Mouse (Mus musculus) embryonic facial prominence, embryonic 12.5 days (tissue): ENCODE measurements around the gene Tnr. TPM values are rescaled to one million over a fixed set of nuclear protein-coding genes. Genes with fewer than 3 reads are reported as not detected.

Experiments
- ATAC-seq: fragments of 200-750 bp; cut with Nextera tagmentation; 2 replicates; pipeline ENCODE4 v1.8.0; 2017; ENCODE audit not compliant: insufficient number of reproducible peaks, insufficient read depth, low FRiP score, low TSS enrichment
- H3K27ac ChIP-seq: fragments of 300-500 bp; sonication (generic); 2 replicates; pipeline ENCODE4 v1.5.1; 2016; ENCODE audit warnings: mild to moderate bottlenecking
- H3K27me3 ChIP-seq: fragments of 300-500 bp; sonication (generic); 2 replicates; pipeline ENCODE4 v1.6.1; 2016; ENCODE audit warnings: mild to moderate bottlenecking, moderate library complexity
- H3K36me3 ChIP-seq: fragments of 300-500 bp; sonication (generic); 2 replicates; pipeline ENCODE4 v1.6.1; 2016; ENCODE audit warnings: mild to moderate bottlenecking
- H3K4me1 ChIP-seq: fragments of 300-500 bp; sonication (generic); 2 replicates; pipeline ENCODE4 v1.6.1; 2016
- H3K4me2 ChIP-seq: fragments of 300-500 bp; sonication (generic); replicated peaks from 2 replicates; pipeline ENCODE4 v1.6.1; 2016; ENCODE audit warnings: mild to moderate bottlenecking, moderate library complexity
- H3K4me3 ChIP-seq: fragments of 300-500 bp; sonication (generic); 2 replicates; pipeline ENCODE4 v1.5.1; 2016; ENCODE audit warnings: mild to moderate bottlenecking
- H3K9ac ChIP-seq: fragments of 300-500 bp; sonication (generic); 2 replicates; pipeline ENCODE4 v1.6.1; 2016; ENCODE audit warnings: mild to moderate bottlenecking, moderate library complexity
- H3K9me3 ChIP-seq: fragments of 300-500 bp; sonication (generic); 2 replicates; pipeline ENCODE4 v1.6.1; 2016; ENCODE audit warnings: mild to moderate bottlenecking, moderate library complexity
- WGBS: fragments of 180-500 bp; shearing (Covaris S2); methylation state at CpG from one replicate; pipeline ENCODE4 v1.1.7; 2016; 5-methylcytosine and 5-hydroxymethylcytosine counted together
- polyA plus RNA-seq: library from polyadenylated mRNA; unstranded; fragments of >200 nt; fragmentation: Nextera tagmentation; extraction: Ambion mirVana; gene quantifications from 2 replicates; pipeline ENCODE4 v1.2.1, GENCODE M21; 2016

The Tnr gene
- polyA plus RNA-seq, 1 experiment from 2014 or later = 0.05 TPM

DNA sequence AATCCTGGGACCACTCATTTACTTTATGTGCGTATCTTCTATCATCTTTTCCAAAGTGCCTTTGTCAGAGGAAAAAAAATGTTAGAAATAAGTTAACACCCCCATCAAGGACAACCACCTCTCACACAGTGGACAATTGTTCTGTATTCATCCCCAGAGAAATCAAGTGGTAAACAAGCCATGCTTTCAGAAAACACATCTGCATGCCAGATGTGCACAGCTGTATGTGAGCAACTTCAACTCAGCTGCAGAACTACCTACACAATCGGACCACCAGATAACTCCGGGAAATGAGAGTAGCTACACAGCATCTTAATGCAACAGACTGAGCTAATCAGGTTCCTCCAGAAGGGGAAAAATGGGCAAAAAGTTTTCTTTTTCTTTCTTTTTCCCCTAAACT, 251.6 kb downstream of the Tnr start:
- Histone ChIP-seq H3K4me1 (no peaks in the 10 kb centered on the region; the same call in 1 of the 2 replicates), H3K27me3 (no peaks in the 10 kb centered on the region), H3K9me3 (no peaks in the 10 kb centered on the region), H3K4me2 (no peak overlapping the region), H3K36me3 (no peaks in the 10 kb centered on the region), H3K4me3 (no peak overlapping the region), H3K9ac (no peak overlapping the region), H3K27ac (no peak overlapping the region)
- ATAC-seq = peak; percentile 52; the same call in 1 of the 2 replicates
- 26% methylated on average over 3 of the region's 3 CpGs for WGBS

- H3K4me1 ChIP-seq = no peaks in the 10 kb centered on the region; the same call in 1 of the 2 replicates
- H3K36me3 ChIP-seq = no peaks in the 10 kb centered on the region
- no peak overlapping the region for H3K4me2 ChIP-seq
- no peaks in the 10 kb centered on the region for H3K9me3 ChIP-seq
- no peak for ATAC-seq
- H3K27me3 ChIP-seq = no peaks in the 10 kb centered on the region
- no peak overlapping the region for H3K27ac ChIP-seq
- H3K9ac ChIP-seq = no peak overlapping the region
- 68% methylated on average over 3 of the region's 3 CpGs for WGBS
- no peak overlapping the region for H3K4me3 ChIP-seq
Observed at GRCm38 (mm10) chr1:159777107-159777506, 253.5 kb downstream of the Tnr start.

- no peak for ATAC-seq
- H3K27ac ChIP-seq = no peak overlapping the region
- no peaks in the 10 kb centered on the region; the same call in 1 of the 2 replicates for H3K4me1 ChIP-seq
- H3K36me3 ChIP-seq = no peaks in the 10 kb centered on the region
- no peaks in the 10 kb centered on the region for H3K27me3 ChIP-seq
- WGBS = 78% methylated on average over 3 of the region's 3 CpGs
- H3K9ac ChIP-seq = no peak overlapping the region
- no peak overlapping the region for H3K4me3 ChIP-seq
- no peak overlapping the region for H3K4me2 ChIP-seq
- H3K9me3 ChIP-seq = no peaks in the 10 kb centered on the region
Observed at GRCm38 (mm10) chr1:159779424-159779823, 255.9 kb downstream of the Tnr start.

DNA sequence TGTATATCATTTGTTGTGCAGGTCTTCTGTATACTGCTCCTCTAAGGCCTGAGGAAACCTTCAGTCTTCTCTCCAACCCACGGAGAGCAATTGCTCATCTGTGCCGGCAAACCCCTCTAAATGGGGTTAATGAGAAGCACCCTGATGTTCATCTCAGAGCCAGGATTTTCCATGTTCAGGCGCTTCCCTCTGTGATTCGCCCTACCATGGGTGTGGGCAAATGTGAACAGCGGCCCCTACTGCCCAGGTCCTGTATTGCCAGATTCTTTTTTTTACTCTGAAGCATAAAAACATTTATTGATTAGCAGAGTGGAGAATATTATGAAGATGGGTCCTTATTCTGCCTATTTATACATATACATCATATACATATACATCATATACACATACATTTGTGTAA, 260.3 kb downstream of the Tnr start:
- no peak for ATAC-seq
- 25% methylated on average over 5 of the region's 5 CpGs for WGBS

GRCm38 (mm10) chr1:159788312-159788711, 264.7 kb downstream of the Tnr start:
- no peak for ATAC-seq
- H3K36me3 ChIP-seq = no peaks in the 10 kb centered on the region
- WGBS = 74% methylated on average over 4 of the region's 4 CpGs
- no peak overlapping the region for H3K27ac ChIP-seq
- no peak overlapping the region for H3K9ac ChIP-seq
- no peak overlapping the region for H3K4me2 ChIP-seq
- H3K4me3 ChIP-seq = no peak overlapping the region
- no peaks in the 10 kb centered on the region for H3K27me3 ChIP-seq
- H3K9me3 ChIP-seq = no peaks in the 10 kb centered on the region
- H3K4me1 ChIP-seq = no peaks in the 10 kb centered on the region

More for the DNA sequence above, 260.3 kb downstream of the Tnr start:
- no peaks in the 10 kb centered on the region for H3K9me3 ChIP-seq
- H3K27me3 ChIP-seq = no peaks in the 10 kb centered on the region
- H3K27ac ChIP-seq = no peak overlapping the region
- no peaks in the 10 kb centered on the region for H3K4me1 ChIP-seq
- H3K36me3 ChIP-seq = no peaks in the 10 kb centered on the region
- H3K4me2 ChIP-seq = no peak overlapping the region
- no peak overlapping the region for H3K9ac ChIP-seq
- H3K4me3 ChIP-seq = no peak overlapping the region

- Histone ChIP-seq H3K4me2 (no peak overlapping the region), H3K27me3 (no peaks in the 10 kb centered on the region), H3K9ac (no peak overlapping the region), H3K36me3 (no peaks in the 10 kb centered on the region), H3K27ac (no peak overlapping the region), H3K4me1 (no peaks in the 10 kb centered on the region), H3K4me3 (no peak overlapping the region), H3K9me3 (no peaks in the 10 kb centered on the region)
- ATAC-seq = no peak
- WGBS = 90% methylated on average over 2 of the region's 2 CpGs
Observed at GRCm38 (mm10) chr1:159792546-159792945, 269.0 kb downstream of the Tnr start.

DNA sequence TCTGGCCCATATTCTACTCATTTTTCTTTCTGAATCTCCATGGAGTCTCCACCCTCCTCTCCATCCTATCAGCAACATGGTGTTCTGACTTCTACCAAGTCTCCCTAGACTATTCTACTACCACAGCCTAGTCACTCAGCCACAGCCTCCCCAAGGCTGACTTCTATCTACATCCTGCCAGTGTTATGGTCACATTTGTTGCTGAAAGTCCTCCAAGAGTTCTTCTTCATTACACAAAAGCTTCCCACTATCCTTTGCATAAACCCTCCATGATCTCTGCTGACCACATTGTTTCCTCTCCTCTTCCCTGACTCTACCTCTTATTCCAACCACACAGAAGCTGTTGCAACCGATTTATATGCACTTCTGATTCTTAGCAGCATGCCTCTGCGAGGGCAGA, 272.5 kb downstream of the Tnr start:
- no peaks in the 10 kb centered on the region for H3K9me3 ChIP-seq
- 82% methylated on average over 2 of the region's 2 CpGs for WGBS
- ATAC-seq = no peak
- no peaks in the 10 kb centered on the region for H3K36me3 ChIP-seq
- H3K27ac ChIP-seq = no peak overlapping the region
- no peak overlapping the region for H3K9ac ChIP-seq
- no peaks in the 10 kb centered on the region for H3K4me1 ChIP-seq
- no peaks in the 10 kb centered on the region for H3K27me3 ChIP-seq
- no peak overlapping the region for H3K4me2 ChIP-seq
- H3K4me3 ChIP-seq = no peak overlapping the region

GRCm38 (mm10) chr1:159800366-159800765, 276.8 kb downstream of the Tnr start:
- ATAC-seq = no peak
- Histone ChIP-seq H3K4me2 (no peak overlapping the region), H3K27me3 (no peaks in the 10 kb centered on the region), H3K9ac (no peak overlapping the region), H3K36me3 (no peaks in the 10 kb centered on the region), H3K27ac (no peak overlapping the region), H3K4me1 (no peaks in the 10 kb centered on the region), H3K9me3 (no peaks in the 10 kb centered on the region), H3K4me3 (no peak overlapping the region)
- WGBS = 77% methylated on average over 5 of the region's 5 CpGs

GRCm38 (mm10) chr1:159801753-159802152, 278.2 kb downstream of the Tnr start:
- Histone ChIP-seq H3K9ac (no peak overlapping the region), H3K27ac (no peak overlapping the region), H3K4me3 (no peak overlapping the region), H3K9me3 (no peaks in the 10 kb centered on the region), H3K4me2 (no peak overlapping the region), H3K27me3 (no peaks in the 10 kb centered on the region), H3K4me1 (no peaks in the 10 kb centered on the region), H3K36me3 (no peaks in the 10 kb centered on the region)
- no peak for ATAC-seq
- WGBS = 70% methylated on average over 4 of the region's 4 CpGs

DNA sequence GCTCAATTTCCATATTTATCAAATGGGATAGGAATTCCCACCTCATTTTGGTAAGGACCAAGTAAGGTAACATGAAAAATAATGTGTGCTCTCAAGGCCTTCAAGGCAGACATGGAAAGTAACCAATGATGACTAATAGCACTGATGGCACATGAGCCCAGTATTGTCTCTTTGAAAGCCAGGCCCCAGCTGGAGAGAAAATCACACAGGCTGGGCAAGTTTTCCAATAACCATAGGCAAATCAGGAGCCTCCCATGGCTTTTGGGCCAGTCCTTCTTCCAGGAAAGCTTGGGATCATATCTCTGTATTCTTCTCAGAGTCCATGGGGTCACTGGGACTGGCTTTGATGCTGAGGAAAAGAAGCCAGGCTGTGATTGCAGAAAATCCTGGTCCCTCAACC, 280.1 kb downstream of the Tnr start:
- Histone ChIP-seq H3K4me2 (no peak overlapping the region), H3K4me3 (no peak overlapping the region), H3K9me3 (no peaks in the 10 kb centered on the region), H3K27me3 (no peaks in the 10 kb centered on the region), H3K4me1 (no peaks in the 10 kb centered on the region), H3K36me3 (no peaks in the 10 kb centered on the region), H3K27ac (no peak overlapping the region), H3K9ac (no peak overlapping the region)
- ATAC-seq = no peak

- WGBS = 51% methylated on average over 3 of the region's 3 CpGs
- no peaks in the 10 kb centered on the region for H3K9me3 ChIP-seq
- peaks cover 6% of the 10 kb centered on the region; the same call in 1 of the 2 replicates for H3K4me1 ChIP-seq
- no peaks in the 10 kb centered on the region for H3K36me3 ChIP-seq
- no peak overlapping the region for H3K27ac ChIP-seq
- H3K4me2 ChIP-seq = no peak overlapping the region
- no peak for ATAC-seq
- H3K9ac ChIP-seq = no peak overlapping the region
- no peak overlapping the region for H3K4me3 ChIP-seq
- H3K27me3 ChIP-seq = no peaks in the 10 kb centered on the region
Observed at GRCm38 (mm10) chr1:159809493-159809892, 285.9 kb downstream of the Tnr start.

GRCm38 (mm10) chr1:159811805-159812204, 288.2 kb downstream of the Tnr start:
- no peak overlapping the region for H3K27ac ChIP-seq

More at GRCm38 (mm10) chr1:159811805-159812204, 288.2 kb downstream of the Tnr start:
- H3K27me3 ChIP-seq = no peaks in the 10 kb centered on the region
- H3K36me3 ChIP-seq = no peaks in the 10 kb centered on the region
- no peak overlapping the region for H3K4me3 ChIP-seq
- WGBS = 77% methylated on average over 2 of the region's 2 CpGs
- H3K9ac ChIP-seq = no peak overlapping the region
- H3K9me3 ChIP-seq = no peaks in the 10 kb centered on the region
- no peak overlapping the region for H3K4me2 ChIP-seq
- peaks cover 13% of the 10 kb centered on the region for H3K4me1 ChIP-seq
- ATAC-seq = no peak
